10 mouse cellular contexts compared by ENCODE assay signal in genomic region chr2:121594660-121595291, GRCm38 (mm10).
DNase-seq lines count a peak whose midpoint lies in the region; ATAC-seq and TF ChIP-seq lines count a peak whose summit lies in the region.
"Had no signal": no experiment of that assay in that cellular context is flagged by ENCODE, and none has a peak within 500 bp of the region (broad histone marks: within the 10 kb centered on the region; RNA-seq: fewer than 3 reads in every experiment).

No protein-coding gene starts in this region.

- peak overlapping the region; percentile 52; the same call in 1 of the 2 replicates for H3K9ac ChIP-seq in heart, embryonic 13.5 days
- H3K9ac ChIP-seq in liver, postnatal 0 days (replicated peaks), result no peak overlapping the region

- TF ChIP-seq EP300 in liver, postnatal 0 days (IDR thresholded peaks at IDR 0.05; ENCODE audit: low read depth), result peak; percentile 90

- peak; percentile 54; the same call in 1 of the 2 replicates for ATAC-seq in heart, embryonic 13.5 days (ENCODE audit: extremely low read depth, insufficient number of reproducible peaks, low FRiP score, low TSS enrichment)
- ATAC-seq in liver, postnatal 0 days, result peak; percentile 55; the same call in 1 of the 2 replicates
- ATAC-seq in activated CD4-positive, CD25-positive, alpha-beta regulatory T cell, adult 4 months, result no peak
- ATAC-seq in granulocyte monocyte progenitor cell, adult 5-6 weeks (replicated peaks; ENCODE audit: poor library complexity, severe bottlenecking), result no peak
- ATAC-seq: midbrain, embryonic 16.5 days had no signal

- H3K36me3 ChIP-seq in thymus, adult 2 months (ENCODE audit: control insufficient read depth, insufficient read depth, low read length), result no peaks in the 10 kb centered on the region
- H3K36me3 ChIP-seq in heart, embryonic 13.5 days, result no peaks in the 10 kb centered on the region
- no peaks in the 10 kb centered on the region for H3K36me3 ChIP-seq in liver, postnatal 0 days (replicated peaks; ENCODE audit: insufficient read depth, low read length)

- TF ChIP-seq POLR2A in thymus, adult 2 months (IDR thresholded peaks at IDR 0.05; ENCODE audit: control insufficient read depth, extremely low read depth, insufficient read depth, low read length, poor library complexity), result no peak

- H3K4me2 ChIP-seq in heart, embryonic 13.5 days, result peak overlapping the region; percentile 49
- peak overlapping the region; percentile 32; the same call in 1 of the 2 replicates for H3K4me2 ChIP-seq in liver, postnatal 0 days (ENCODE audit: low read depth, low read length)

- no peaks in the 10 kb centered on the region for H3K4me1 ChIP-seq in thymus, adult 2 months (replicated peaks; ENCODE audit: control insufficient read depth, insufficient read depth, low read length)
- peaks cover 28% of the 10 kb centered on the region for H3K4me1 ChIP-seq in heart, embryonic 13.5 days
- peaks cover 10% of the 10 kb centered on the region; the same call in 1 of the 2 replicates for H3K4me1 ChIP-seq in liver, postnatal 0 days (ENCODE audit: insufficient read depth)

- no peak overlapping the region for H3K4me3 ChIP-seq in thymus, adult 2 months (ENCODE audit: control insufficient read depth, insufficient read depth, low read length)
- peak overlapping the region; percentile 22 for H3K4me3 ChIP-seq in heart, embryonic 13.5 days
- no peak overlapping the region for H3K4me3 ChIP-seq in liver, postnatal 0 days (ENCODE audit: low read depth, low read length)
- H3K4me3 ChIP-seq: erythroblast, embryonic 14.5 days had no signal

- no peak for TF ChIP-seq CTCF in thymus, adult 2 months (IDR thresholded peaks at IDR 0.05; ENCODE audit: borderline replicate concordance, control insufficient read depth, extremely low read depth, insufficient read depth, low read length, poor library complexity)
- no peak for TF ChIP-seq CTCF in liver, postnatal 0 days (IDR thresholded peaks at IDR 0.05; ENCODE audit: low read depth)

- no peaks in the 10 kb centered on the region for H3K9me3 ChIP-seq in heart, embryonic 13.5 days
- no peaks in the 10 kb centered on the region for H3K9me3 ChIP-seq in liver, postnatal 0 days (ENCODE audit: low read length)

- WGBS in thymus, adult 2 months, result 19% methylated on average over 8 of the region's 8 CpGs
- 9% methylated on average over 8 of the region's 8 CpGs for WGBS in heart, embryonic 13.5 days
- WGBS in liver, postnatal 0 days (ENCODE audit: insufficient replicate concordance), result 16% methylated on average over 8 of the region's 8 CpGs

- no peaks in the 10 kb centered on the region for H3K27me3 ChIP-seq in thymus, adult 2 months (ENCODE audit: control insufficient read depth, insufficient read depth, low read length)
- peaks cover 9% of the 10 kb centered on the region for H3K27me3 ChIP-seq in heart, embryonic 13.5 days (replicated peaks)
- no peaks in the 10 kb centered on the region for H3K27me3 ChIP-seq in liver, postnatal 0 days (ENCODE audit: insufficient read depth, low read length)

- DNase-seq in thymus, postnatal 0 days (ENCODE audit: low spot score), result peak; percentile 20
- DNase-seq in thymus, adult 2 months, result no peak
- DNase-seq in liver, postnatal 0 days, result no peak
- DNase-seq in adrenal gland, adult 2 months, result no peak
- DNase-seq in cerebellum, adult 9-11 months, result no peak

- no peak overlapping the region for H3K27ac ChIP-seq in thymus, adult 2 months (ENCODE audit: control insufficient read depth, insufficient read depth, low read length)
- H3K27ac ChIP-seq in heart, embryonic 13.5 days (replicated peaks), result peak overlapping the region; percentile 84
- H3K27ac ChIP-seq in liver, postnatal 0 days (ENCODE audit: low read depth), result no peak overlapping the region; the same call in 1 of the 2 replicates

Comparison
In these comparisons a context has a peak if more than half of its experiments do, and no peak if none do; other contexts are left out.
1. ATAC-seq: peak in heart, embryonic 13.5 days (single experiment) and liver, postnatal 0 days (single experiment); none in activated CD4-positive, CD25-positive, alpha-beta regulatory T cell, adult 4 months (single experiment) and granulocyte monocyte progenitor cell, adult 5-6 weeks (single experiment).